Mouse (Mus musculus) ES-Bruce4 (cell line): ENCODE results near the gene Tctex1d1.

Experiments
- EP300 ChIP-seq: IDR thresholded peaks from 2 replicates; pipeline ENCODE4 v1.6.1; 2011; ENCODE audit warnings: low read depth, low read length; ENCODE audit not compliant: insufficient read depth
- POLR2A ChIP-seq: IDR thresholded peaks from one replicate; pipeline ENCODE4 v1.8.1; 2011; ENCODE audit warnings: low read length; ENCODE audit not compliant: insufficient read depth

DNA sequence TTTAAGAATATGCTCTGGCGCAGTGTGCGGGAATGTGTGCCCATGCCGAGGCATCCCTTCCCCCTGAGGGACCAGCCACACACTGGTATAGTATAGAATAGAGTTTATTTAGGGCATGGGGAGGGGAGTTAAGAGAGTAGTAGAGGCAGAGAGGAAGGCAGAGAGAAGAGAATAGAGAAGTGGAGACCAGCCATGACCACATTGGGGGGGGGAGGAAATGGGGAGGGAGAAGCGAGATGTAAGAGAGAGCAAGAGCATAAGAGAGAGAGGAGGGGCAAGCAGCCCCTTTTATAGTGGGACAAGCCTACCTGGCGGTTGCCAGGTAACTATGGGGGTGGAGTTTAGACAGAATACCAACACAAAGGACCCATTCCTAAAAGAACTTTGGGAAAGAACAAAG is 19.0 kb upstream of the Tctex1d1 start:
- TF ChIP-seq EP300 (no peak), POLR2A (no peak)
